Mouse (Mus musculus) ES-Bruce4 (cell line): ENCODE data around the gene Klk1b5.

Experiments used
- CTCF ChIP-seq: IDR thresholded peaks from one replicate; pipeline ENCODE4 v1.8.1; 2011; ENCODE audit warnings: low read depth, low read length
- EP300 ChIP-seq: IDR thresholded peaks from 2 replicates; pipeline ENCODE4 v1.6.1; 2011; ENCODE audit warnings: low read depth, low read length; ENCODE audit not compliant: insufficient read depth
- POLR2A ChIP-seq: IDR thresholded peaks from one replicate; pipeline ENCODE4 v1.8.1; 2011; ENCODE audit warnings: low read length; ENCODE audit not compliant: insufficient read depth

- TF ChIP-seq CTCF (no peak), EP300 (no peak), POLR2A (no peak)
Measured at GRCm38 (mm10) chr7:44240712-44241111, 25.0 kb downstream of the Klk1b5 start.
